Mouse (Mus musculus): Measurements from ENCODE around the gene Neurod4.
"Not testable (repeated sequence)": the region's sequence is repeated elsewhere in the genome, so short reads cannot be mapped to it uniquely, and the experiment has no call there.

Gene Neurod4

GRCm38 (mm10) chr10:130280066-130280465 is at the start of gene Neurod4:
Gene Neurod4, minus strand, starts transcription at chr10:130280240.
- DNase-seq (ENCODE audit: low spot score): no peak

DNA sequence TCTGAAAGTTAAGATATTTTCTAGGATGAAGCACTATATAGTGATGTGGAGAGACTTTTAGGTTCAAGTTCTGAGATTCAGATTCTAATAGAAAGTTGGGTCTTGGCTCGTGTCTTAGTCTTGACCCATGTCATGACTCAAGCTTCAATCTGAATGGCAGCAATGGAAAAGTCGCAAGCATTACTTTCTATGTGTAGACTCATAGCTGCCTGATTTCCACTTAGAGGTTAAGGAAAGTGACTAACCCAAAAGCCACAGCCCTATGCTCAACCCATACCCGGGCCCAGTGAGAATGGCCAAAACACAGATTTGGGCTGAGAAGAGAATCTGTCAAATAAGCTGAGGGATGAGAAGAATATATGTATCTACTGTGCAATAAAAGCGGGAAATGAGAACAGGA is 44.2 kb upstream of the Neurod4 start:
- DNase-seq (ENCODE audit: low spot score): no peak

DNA sequence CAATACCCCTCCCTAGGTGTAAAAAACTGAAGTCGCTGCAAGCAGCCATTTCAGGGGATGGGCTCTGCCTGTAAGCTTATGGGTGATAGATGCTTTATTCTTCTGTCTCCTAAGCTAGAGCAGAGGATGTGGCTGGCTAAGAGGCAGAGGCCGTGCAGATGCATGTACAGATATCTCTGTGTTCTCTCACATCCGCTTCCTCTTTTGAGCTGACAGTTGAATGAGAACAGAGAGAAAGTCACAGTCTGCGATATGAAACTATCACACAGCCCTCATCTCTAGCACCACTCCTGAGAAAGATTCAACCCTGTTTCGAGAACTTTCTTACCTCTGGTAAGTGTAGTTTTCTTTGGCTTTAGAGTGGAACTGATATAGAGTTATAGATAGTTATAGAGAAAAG is 42.6 kb upstream of the Neurod4 start, which contains the start of gene Tespa1:
Gene Tespa1, plus strand, starts transcription at position 234 of the 400 bp plus-strand sequence.
- no peak for DNase-seq (ENCODE audit: low spot score)

DNA sequence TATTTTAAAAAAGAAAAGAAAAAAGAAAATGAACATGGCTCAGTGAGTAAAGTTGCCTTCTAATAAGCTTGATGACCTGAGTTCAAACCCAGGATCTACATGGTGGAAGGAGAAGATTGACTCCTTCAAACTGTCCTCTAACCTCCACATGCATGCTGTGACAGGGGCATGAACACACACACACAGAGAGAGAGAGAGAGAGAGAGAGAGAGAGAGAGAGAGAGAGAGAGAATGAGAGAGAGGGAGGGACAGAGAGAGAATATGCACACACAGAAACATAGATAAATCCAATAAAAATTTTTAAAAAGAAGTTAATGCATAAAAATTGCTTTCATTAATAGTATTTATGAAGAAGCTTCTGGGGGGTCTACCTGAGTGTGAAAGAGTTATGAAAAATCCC is 42.0 kb upstream of the Neurod4 start:
- no peak for DNase-seq (ENCODE audit: low spot score)

DNA sequence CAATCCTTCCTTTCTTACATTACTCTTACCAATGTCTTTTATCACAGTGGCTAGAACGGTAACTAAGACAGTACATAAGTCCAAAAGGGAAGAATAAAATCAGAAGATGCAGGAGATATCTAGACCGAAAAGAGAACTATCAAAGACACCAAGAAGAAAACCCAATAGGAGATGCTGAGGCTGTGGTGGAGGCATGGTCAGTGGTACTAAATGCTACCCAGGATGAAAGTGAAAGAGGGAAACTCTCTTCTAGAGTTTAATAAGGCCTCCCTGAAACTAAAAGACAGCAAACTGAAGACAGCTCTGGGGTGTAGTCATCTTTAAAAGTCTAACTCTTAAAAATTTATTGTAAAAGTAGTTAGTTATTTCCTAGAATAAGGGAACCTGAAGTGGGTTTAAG is 40.7 kb upstream of the Neurod4 start:
- no peak for DNase-seq (ENCODE audit: low spot score)

GRCm38 (mm10) chr10:130318720-130319119 is 38.7 kb upstream of the Neurod4 start:
- DNase-seq (ENCODE audit: low spot score): no peak

DNA sequence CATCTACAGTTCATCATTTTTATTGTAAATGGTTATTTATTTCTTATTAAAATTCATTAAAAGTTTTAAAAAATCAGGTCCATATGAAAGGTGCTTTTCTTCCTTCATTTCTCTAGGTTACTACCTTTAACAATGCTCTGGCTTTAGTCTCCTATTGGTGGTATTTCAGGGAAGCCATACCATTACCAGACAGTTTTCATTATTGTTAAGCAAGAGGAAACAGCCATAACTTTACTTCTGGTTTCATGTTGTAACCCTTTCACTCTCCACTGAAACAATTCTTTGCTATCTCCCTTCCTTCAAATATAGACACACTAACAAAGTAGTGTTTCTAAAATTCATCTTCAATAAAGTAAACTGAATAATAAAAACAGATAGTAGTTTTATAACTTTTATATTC is 35.8 kb upstream of the Neurod4 start:
- no peak for DNase-seq (ENCODE audit: low spot score)

- DNase-seq (ENCODE audit: low spot score): no peak
Observed at GRCm38 (mm10) chr10:130314110-130314829, 34.2 kb upstream of the Neurod4 start.

- DNase-seq (ENCODE audit: low spot score): peak; percentile 12
Observed at GRCm38 (mm10) chr10:130313531-130313930, 33.5 kb upstream of the Neurod4 start.

- DNase-seq (ENCODE audit: low spot score): no peak
Observed at GRCm38 (mm10) chr10:130311534-130312227, 31.6 kb upstream of the Neurod4 start.

DNA sequence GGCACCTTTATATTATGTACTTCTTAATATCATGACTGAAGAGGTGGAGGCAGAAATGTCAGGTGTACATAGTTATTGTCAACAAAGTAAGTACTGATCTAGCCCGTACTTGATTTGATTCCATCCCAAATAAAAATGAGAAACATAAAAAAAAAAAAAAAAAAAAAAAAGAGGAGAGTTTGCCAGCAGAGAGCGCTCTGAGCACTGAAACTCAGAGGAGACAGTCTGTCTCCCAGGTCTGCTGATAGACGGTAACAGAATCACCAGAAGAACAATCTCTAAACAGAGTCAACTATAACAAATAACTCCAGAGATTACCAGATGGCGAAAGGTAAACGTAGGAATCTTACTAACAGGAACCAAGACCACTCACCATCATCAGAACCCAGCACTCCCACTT is 24.1 kb upstream of the Neurod4 start:
- DNase-seq (ENCODE audit: low spot score): not testable (repeated sequence)

DNA sequence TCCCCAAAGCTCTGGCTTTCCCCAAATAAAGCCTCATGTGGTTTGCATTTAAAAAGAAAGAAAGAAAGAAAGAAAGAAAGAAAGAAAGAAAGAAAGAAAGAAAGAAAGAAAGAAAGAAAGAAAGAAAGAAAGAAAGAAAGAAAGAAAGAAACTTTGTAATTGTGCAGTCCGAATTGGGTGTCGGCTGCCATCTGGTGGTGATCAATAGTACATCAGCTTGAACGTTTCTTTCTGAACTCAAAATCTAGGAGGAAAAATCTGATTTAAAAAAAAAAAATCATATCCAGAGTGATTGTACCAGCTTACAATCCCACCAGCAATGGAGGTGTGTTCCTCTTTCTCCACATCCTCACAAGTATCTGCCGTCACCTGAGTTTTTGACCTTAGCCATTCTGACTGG is 18.7 kb upstream of the Neurod4 start:
- peak; percentile 19 for DNase-seq (ENCODE audit: low spot score)

GRCm38 (mm10) chr10:130293741-130294408 is 13.8 kb upstream of the Neurod4 start:
- DNase-seq (ENCODE audit: low spot score): no peak

- DNase-seq (ENCODE audit: low spot score): no peak
Observed at GRCm38 (mm10) chr10:130288007-130288406, 8.0 kb upstream of the Neurod4 start.

DNA sequence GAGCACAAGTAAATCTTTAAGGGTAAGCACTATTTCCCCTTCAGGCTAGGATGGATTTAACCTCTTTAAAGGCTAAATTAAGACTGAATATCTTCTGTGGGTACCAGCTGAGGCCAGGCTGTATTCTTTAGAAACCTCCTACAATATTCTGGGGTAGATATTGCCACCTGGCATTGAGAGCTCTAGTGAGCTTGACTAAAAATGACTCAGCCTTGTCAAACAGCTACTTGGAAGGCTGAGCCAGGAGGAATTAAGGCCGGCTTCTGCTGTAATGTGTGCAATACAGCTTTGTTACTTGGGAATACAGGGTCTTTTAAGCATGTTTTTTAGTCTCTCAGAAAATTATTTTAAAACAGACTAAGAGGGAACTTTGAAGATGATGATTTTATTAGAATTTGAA is 7.2 kb upstream of the Neurod4 start:
- no peak for DNase-seq (ENCODE audit: low spot score)

GRCm38 (mm10) chr10:130281982-130282449 is 2.0 kb upstream of the Neurod4 start:
- DNase-seq (ENCODE audit: low spot score): no peak

DNA sequence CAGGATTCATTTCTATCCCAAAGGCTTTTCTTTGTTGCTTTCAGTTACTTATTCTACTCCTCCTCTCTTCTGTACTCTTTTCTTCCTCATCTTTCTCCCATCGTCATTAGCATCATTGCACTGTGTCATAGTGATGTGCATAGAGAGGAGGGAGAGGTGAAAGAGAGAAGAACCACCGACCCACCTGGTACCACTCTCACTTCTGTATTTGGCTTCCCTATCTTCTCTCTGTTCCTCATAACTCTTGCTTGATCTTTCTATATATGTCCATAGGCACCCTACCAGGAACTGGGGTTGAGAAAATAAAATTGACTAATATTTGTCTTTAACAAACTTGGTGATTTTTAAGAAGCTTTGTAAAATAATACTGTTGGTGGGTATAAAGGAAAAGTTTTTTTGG is 3.5 kb downstream of the Neurod4 start:
- no peak for DNase-seq (ENCODE audit: low spot score)

DNA sequence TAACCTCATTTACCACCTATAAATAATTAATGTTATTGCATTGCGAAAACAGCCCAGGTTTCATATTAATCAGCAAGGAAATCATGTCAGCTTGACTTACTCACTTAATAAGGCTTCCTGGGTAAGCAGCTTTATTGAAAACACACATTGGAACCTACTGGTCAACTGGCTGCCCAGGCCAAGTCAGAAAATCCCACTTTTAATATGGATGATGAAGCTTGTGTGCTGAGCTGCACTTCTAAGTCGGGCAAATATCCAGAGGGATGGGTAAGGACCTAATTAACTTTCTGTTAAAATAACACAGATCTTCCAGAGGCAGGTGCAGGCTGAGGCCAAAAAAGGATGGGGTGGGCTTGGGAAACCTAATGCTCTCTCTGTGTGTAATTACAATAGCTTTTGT is 4.3 kb downstream of the Neurod4 start:
- DNase-seq (ENCODE audit: low spot score): no peak

DNA sequence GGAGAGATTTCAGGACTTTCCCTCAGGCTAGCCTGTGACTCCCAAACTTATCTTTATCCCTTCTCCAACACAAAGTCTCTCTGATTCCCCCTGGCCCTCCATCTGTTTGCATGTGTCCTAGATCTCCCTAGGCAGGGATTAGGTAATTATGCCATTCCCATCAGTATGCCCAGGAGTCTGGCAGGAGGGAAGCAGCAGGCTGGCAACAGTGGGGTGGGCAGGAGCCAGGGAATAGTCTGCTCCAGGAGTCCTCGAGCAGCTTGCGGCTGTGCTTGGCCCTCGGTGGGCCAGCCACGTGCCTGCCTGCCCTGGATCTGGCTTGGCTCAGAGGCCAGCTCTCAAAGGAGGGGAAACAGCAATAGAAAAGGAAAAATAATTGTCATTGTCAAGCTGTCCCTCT is 16.8 kb downstream of the Neurod4 start:
- DNase-seq (ENCODE audit: low spot score): no peak

GRCm38 (mm10) chr10:130259483-130259882 is 20.6 kb downstream of the Neurod4 start:
- no peak for DNase-seq (ENCODE audit: low spot score)

GRCm38 (mm10) chr10:130244271-130244670 is 35.8 kb downstream of the Neurod4 start:
- DNase-seq (ENCODE audit: low spot score): no peak

DNA sequence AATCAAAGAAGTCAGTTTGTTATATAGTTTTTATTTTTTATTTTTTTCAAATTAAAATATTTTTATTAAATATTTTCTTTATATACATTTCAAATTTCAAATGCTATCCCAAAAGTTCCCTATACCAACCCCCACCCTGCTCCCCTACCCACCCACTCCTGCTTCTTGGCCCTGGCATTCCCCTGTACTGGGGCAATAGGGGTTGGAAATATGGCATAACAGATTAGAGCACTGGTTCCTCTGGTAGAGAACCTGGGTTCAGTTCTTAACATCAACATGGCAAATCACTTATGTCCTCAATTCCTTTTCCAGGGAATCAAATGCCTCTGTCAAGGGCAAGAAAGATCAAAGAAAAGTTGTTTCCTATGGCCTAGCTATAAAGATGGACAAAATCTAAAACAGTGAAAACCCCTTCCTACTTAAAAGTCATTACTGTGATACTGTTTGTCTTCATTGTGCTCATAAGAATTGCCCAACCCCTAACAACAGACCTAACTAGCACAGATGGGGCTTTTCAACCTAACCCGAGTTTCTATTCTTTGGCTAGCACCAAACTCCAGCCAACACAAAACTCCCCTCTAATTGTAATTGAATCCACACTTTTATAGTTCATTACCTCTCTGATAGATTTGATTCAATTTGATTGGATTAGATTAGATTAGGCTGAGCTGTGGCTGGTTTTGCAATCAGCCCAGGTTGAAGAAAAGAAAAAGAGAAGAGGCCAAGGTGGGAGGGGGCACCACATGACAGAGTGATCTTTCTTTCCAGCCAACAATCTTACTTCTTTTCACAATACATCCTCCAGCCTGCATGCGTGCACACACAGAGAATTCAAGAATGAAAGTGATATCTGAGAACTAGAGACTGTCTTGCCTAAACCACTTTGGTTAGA is 41.5 kb downstream of the Neurod4 start:
- no peak for DNase-seq (ENCODE audit: low spot score)
